Mouse (Mus musculus) E14TG2a.4 (cell line): Measurements from ENCODE around the gene Plekhm2.

Experiments
- H3K27me3 ChIP-seq: 2 replicates; pipeline ENCODE4 v1.6.1; 2014; ENCODE audit warnings: low read length, control low read depth; ENCODE audit not compliant: insufficient read depth
- H3K36me3 ChIP-seq: 2 replicates; pipeline ENCODE4 v1.6.1; 2014; ENCODE audit warnings: low read length, control low read depth; ENCODE audit not compliant: insufficient read depth
- H3K4me1 ChIP-seq: replicated peaks from 2 replicates; pipeline ENCODE4 v1.6.1; 2014; ENCODE audit warnings: low read depth, low read length, control low read depth
- H3K4me3 ChIP-seq: replicated peaks from 2 replicates; pipeline ENCODE4 v1.5.1; 2014; ENCODE audit warnings: mild to moderate bottlenecking, low read length
- H3K9me3 ChIP-seq: 2 replicates; pipeline ENCODE4 v1.6.1; 2014; ENCODE audit warnings: low read length, control low read depth
- CTCF ChIP-seq: conservative IDR thresholded peaks from 2 replicates; pipeline ENCODE4 v1.5.1; 2014; ENCODE audit warnings: low read length
- NANOG ChIP-seq: IDR thresholded peaks from 2 replicates; pipeline ENCODE4 v1.6.1; 2014; ENCODE audit warnings: borderline replicate concordance, low read length, mixed read lengths
- POU5F1 ChIP-seq: IDR thresholded peaks from 2 replicates; pipeline ENCODE4 v1.6.1; 2014; ENCODE audit warnings: low read length, borderline replicate concordance

The Plekhm2 gene

GRCm38 (mm10) chr4:141664799-141665198 is at the start of gene Plekhm2:
Gene Plekhm2 (minus strand): TSS chr4:141664899.
- H3K9me3 ChIP-seq: no peaks in the 10 kb centered on the region
- TF ChIP-seq NANOG (no peak), POU5F1 (no peak), CTCF (no peak)
- peak within 1 kb of the TSS; percentile 78 for H3K4me3 ChIP-seq
- H3K4me1 ChIP-seq: peaks cover 39% of the 10 kb centered on the region
- H3K36me3 ChIP-seq: no peaks in the 10 kb centered on the region
- peaks cover 35% of the 10 kb centered on the region for H3K27me3 ChIP-seq

DNA sequence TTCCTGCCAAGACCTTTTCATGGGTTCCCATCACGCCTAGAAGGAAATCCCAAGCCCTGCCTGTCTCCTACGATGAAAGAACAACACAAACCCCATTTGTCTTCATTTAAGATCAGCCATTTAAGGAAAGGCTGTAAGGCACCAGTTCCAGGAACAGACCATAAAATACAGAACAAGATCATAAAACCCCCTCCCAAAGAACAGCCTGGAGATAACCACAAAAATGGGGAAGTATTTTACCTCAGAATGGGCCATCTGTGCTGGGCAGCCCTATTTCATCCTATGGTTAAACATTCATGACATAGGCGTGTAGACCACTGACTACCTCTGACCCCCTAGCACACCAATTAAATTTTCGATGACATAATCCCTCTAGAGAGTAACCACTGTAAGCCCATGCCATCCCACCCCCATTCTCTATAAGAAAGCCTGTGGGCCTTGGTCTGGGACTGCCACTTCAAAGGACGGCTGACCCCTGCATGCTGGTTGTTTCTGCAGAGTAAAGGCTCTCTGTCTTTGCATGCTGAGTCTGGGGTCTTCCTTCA is 49.0 kb upstream of the Plekhm2 start:
- peaks cover 86% of the 10 kb centered on the region for H3K36me3 ChIP-seq
- peaks cover 38% of the 10 kb centered on the region for H3K4me1 ChIP-seq
- H3K9me3 ChIP-seq: no peaks in the 10 kb centered on the region
- no peak for TF ChIP-seq CTCF
- no peak for TF ChIP-seq POU5F1
- TF ChIP-seq NANOG: no peak
- H3K4me3 ChIP-seq: no peak overlapping the region
- no peaks in the 10 kb centered on the region for H3K27me3 ChIP-seq

- H3K4me1 ChIP-seq: peaks cover 17% of the 10 kb centered on the region
- no peak overlapping the region for H3K4me3 ChIP-seq
- H3K27me3 ChIP-seq: no peaks in the 10 kb centered on the region
- no peak for TF ChIP-seq CTCF
- TF ChIP-seq POU5F1: no peak
- no peak for TF ChIP-seq NANOG
- H3K36me3 ChIP-seq: peaks cover 92% of the 10 kb centered on the region
- no peaks in the 10 kb centered on the region for H3K9me3 ChIP-seq
These were observed 46.6 kb upstream of the Plekhm2 start for GRCm38 (mm10) chr4:141711250-141711649.

- no peak overlapping the region for H3K4me3 ChIP-seq
- H3K9me3 ChIP-seq: no peaks in the 10 kb centered on the region
- H3K4me1 ChIP-seq: peaks cover 7% of the 10 kb centered on the region; the same call in 1 of the 2 replicates
- no peaks in the 10 kb centered on the region for H3K27me3 ChIP-seq
- H3K36me3 ChIP-seq: peaks cover 96% of the 10 kb centered on the region
- TF ChIP-seq CTCF: no peak
- TF ChIP-seq POU5F1: no peak
- TF ChIP-seq NANOG: no peak
These were observed 44.3 kb upstream of the Plekhm2 start for GRCm38 (mm10) chr4:141708971-141709370.

DNA sequence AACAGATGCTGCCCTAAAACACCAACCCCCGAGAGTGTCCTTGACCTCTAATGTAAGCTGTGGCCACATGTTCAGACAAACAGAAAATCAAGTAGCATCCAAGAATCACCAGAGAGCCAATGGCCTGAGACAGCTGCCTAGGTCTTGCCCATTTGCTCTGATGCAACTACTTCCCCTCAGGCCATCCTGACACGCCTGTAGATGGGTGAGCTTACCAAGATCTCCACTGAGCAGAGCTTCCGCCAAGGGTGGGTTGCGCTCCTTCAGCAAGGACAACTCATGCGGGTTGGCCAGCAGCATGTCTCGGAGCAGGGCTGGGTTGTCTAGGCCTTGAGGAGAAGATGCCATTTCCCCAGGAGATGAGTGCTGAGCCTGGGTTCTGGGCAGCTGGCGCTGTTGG is 43.3 kb upstream of the Plekhm2 start:
- peaks cover 7% of the 10 kb centered on the region; the same call in 1 of the 2 replicates for H3K4me1 ChIP-seq
- no peak overlapping the region for H3K4me3 ChIP-seq

GRCm38 (mm10) chr4:141705331-141705730 is 40.6 kb upstream of the Plekhm2 start:
- Histone ChIP-seq H3K4me3 (no peak overlapping the region), H3K9me3 (no peaks in the 10 kb centered on the region), H3K4me1 (no peaks in the 10 kb centered on the region; the same call in 1 of the 2 replicates), H3K27me3 (no peaks in the 10 kb centered on the region), H3K36me3 (peaks cover 94% of the 10 kb centered on the region)
- TF ChIP-seq NANOG (no peak), POU5F1 (no peak), CTCF (no peak)

More for the DNA sequence above, 43.3 kb upstream of the Plekhm2 start:
- peaks cover 96% of the 10 kb centered on the region for H3K36me3 ChIP-seq
- TF ChIP-seq NANOG (no peak), CTCF (no peak), POU5F1 (no peak)
- H3K27me3 ChIP-seq: no peaks in the 10 kb centered on the region
- H3K9me3 ChIP-seq: no peaks in the 10 kb centered on the region

DNA sequence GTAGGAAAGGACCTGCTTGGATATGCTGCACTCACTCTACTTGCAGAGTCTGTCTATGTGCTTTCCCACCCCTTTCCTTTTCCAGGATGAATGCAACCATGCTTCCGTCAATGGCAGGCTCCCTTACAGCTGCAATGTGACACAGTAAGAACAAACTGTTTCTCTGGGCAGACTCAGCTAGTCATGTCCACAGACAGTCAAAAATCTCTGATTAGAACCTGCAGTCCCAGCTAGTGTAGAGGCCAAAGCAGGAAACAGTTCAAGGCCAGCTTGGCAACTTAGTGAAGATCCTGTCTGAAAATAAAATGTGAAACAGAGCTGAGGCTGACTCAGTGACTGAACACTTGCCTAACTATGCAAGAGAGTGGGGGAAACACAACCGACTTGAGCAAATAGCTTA is 39.9 kb upstream of the Plekhm2 start:
- no peak for TF ChIP-seq NANOG
- no peak for TF ChIP-seq CTCF
- no peak for TF ChIP-seq POU5F1
- Histone ChIP-seq H3K27me3 (no peaks in the 10 kb centered on the region), H3K36me3 (peaks cover 95% of the 10 kb centered on the region), H3K9me3 (no peaks in the 10 kb centered on the region), H3K4me1 (no peaks in the 10 kb centered on the region; the same call in 1 of the 2 replicates), H3K4me3 (no peak overlapping the region)

GRCm38 (mm10) chr4:141694719-141695118 is 30.0 kb upstream of the Plekhm2 start:
- TF ChIP-seq POU5F1 (no peak), CTCF (no peak), NANOG (no peak)
- Histone ChIP-seq H3K4me3 (no peak overlapping the region), H3K4me1 (peaks cover 25% of the 10 kb centered on the region), H3K27me3 (no peaks in the 10 kb centered on the region), H3K36me3 (peaks cover 92% of the 10 kb centered on the region), H3K9me3 (no peaks in the 10 kb centered on the region)

GRCm38 (mm10) chr4:141688505-141688904 is 23.8 kb upstream of the Plekhm2 start:
- Histone ChIP-seq H3K4me3 (no peak overlapping the region), H3K27me3 (no peaks in the 10 kb centered on the region), H3K9me3 (no peaks in the 10 kb centered on the region), H3K4me1 (peaks cover 26% of the 10 kb centered on the region), H3K36me3 (peaks cover 93% of the 10 kb centered on the region)
- TF ChIP-seq NANOG: no peak
- no peak for TF ChIP-seq POU5F1
- no peak for TF ChIP-seq CTCF
